Mouse (Mus musculus) ES-E14 (cell line): ENCODE results near the gene Ppp2r5e.

ENCODE experiments used
- HCFC1 ChIP-seq: IDR thresholded peaks from 2 replicates; pipeline ENCODE4 v1.6.1; 2012; ENCODE audit warnings: low read length, inconsistent platforms, borderline replicate concordance; ENCODE audit not compliant: insufficient read depth
- ZC3H11A ChIP-seq: IDR thresholded peaks from 2 replicates; pipeline ENCODE4 v1.6.1; 2012; ENCODE audit warnings: low read depth, mild to moderate bottlenecking, inconsistent platforms, low read length, borderline replicate concordance

GRCm38 (mm10) chr12:75504991-75505650, 90.9 kb downstream of the Ppp2r5e start:
- TF ChIP-seq HCFC1 (no peak), ZC3H11A (no peak)
